Mouse (Mus musculus): Measurements from ENCODE around the gene Pnpla3. TPM values are rescaled to one million over a fixed set of nuclear protein-coding genes. Genes with fewer than 3 reads are reported as not detected.

Pnpla3 gene
- polyA plus RNA-seq, 1 experiment = 35.3 TPM

DNA sequence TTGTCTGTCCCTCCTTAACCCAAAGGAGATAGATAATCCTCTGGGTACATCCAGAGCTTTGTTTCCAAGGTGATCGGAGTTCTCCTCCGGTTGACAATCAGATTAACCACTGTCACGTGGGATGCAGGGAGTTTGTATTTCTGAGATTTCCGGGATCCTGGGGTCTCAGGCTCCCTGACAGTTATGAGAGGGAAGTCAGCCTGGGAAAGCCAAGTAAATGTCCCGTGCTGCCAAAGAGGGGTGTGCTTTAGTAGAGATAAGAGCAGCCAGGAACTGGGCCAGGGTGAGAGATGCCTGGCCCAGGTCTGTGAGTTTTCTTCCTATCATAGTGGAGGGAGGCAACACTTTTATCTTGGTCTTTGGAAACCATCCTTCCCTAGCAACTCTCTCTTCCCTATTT is 63.0 kb downstream of the Pnpla3 start:
- Histone ChIP-seq H3K4me1 (replicated peaks; ENCODE audit: control insufficient read depth, insufficient read depth, low read length) (no peaks in the 10 kb centered on the region), H3K36me3 (ENCODE audit: control insufficient read depth, insufficient read depth, low read length) (no peaks in the 10 kb centered on the region), H3K27me3 (ENCODE audit: control insufficient read depth, insufficient read depth, low read length) (peaks cover 5% of the 10 kb centered on the region; the same call in 1 of the 2 replicates), H3K4me3 (ENCODE audit: control insufficient read depth, insufficient read depth, low read length) (no peak overlapping the region), H3K27ac (ENCODE audit: control insufficient read depth, insufficient read depth, low read length) (no peak overlapping the region)
- WGBS = 57% methylated on average over 5 of the region's 5 CpGs
- DNase-seq = no peak
- no peak for TF ChIP-seq CTCF (IDR thresholded peaks at IDR 0.05; ENCODE audit: borderline replicate concordance, control insufficient read depth, extremely low read depth, insufficient read depth, low read length, poor library complexity)
- no peak for TF ChIP-seq POLR2A (IDR thresholded peaks at IDR 0.05; ENCODE audit: control insufficient read depth, extremely low read depth, insufficient read depth, low read length, poor library complexity)

DNA sequence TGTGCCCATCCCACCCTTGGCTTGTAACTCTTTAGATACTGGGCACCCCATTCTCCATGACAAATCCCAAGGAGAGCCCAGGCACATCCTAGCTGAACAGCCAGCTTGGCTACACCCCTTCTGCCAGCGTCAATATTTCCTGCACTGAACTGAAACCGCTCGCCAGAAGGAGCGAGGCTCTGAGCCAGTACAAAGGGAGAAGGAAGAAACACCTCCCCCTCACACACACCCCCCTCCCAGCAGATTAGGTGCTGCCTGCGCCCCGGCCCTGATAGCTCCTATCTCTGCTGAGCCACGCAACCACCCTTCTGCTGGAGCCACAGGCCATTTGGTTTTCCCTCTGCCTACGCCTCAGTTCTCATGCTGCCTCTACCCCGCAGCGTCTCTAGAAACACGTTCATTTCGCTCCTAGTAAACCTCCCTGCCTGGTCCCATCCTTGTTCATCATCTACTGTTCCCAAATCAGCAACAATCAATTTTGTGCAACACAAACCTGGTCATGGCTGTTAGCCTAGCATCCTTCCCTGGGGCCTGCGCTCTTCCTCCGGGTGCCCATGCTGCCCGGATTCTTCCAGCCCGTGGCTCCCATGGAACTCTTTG is 63.6 kb downstream of the Pnpla3 start:
- DNase-seq = no peak
- TF ChIP-seq POLR2A (IDR thresholded peaks at IDR 0.05; ENCODE audit: control insufficient read depth, extremely low read depth, insufficient read depth, low read length, poor library complexity) (no peak), CTCF (IDR thresholded peaks at IDR 0.05; ENCODE audit: borderline replicate concordance, control insufficient read depth, extremely low read depth, insufficient read depth, low read length, poor library complexity) (no peak)
- WGBS = 5% methylated on average over 16 of the region's 16 CpGs
- no peaks in the 10 kb centered on the region for H3K4me1 ChIP-seq (replicated peaks; ENCODE audit: control insufficient read depth, insufficient read depth, low read length)
- H3K27me3 ChIP-seq (ENCODE audit: control insufficient read depth, insufficient read depth, low read length) = peaks cover 5% of the 10 kb centered on the region; the same call in 1 of the 2 replicates
- H3K27ac ChIP-seq (ENCODE audit: control insufficient read depth, insufficient read depth, low read length) = no peak overlapping the region
- H3K4me3 ChIP-seq (ENCODE audit: control insufficient read depth, insufficient read depth, low read length) = no peak overlapping the region
- H3K36me3 ChIP-seq (ENCODE audit: control insufficient read depth, insufficient read depth, low read length) = no peaks in the 10 kb centered on the region

DNA sequence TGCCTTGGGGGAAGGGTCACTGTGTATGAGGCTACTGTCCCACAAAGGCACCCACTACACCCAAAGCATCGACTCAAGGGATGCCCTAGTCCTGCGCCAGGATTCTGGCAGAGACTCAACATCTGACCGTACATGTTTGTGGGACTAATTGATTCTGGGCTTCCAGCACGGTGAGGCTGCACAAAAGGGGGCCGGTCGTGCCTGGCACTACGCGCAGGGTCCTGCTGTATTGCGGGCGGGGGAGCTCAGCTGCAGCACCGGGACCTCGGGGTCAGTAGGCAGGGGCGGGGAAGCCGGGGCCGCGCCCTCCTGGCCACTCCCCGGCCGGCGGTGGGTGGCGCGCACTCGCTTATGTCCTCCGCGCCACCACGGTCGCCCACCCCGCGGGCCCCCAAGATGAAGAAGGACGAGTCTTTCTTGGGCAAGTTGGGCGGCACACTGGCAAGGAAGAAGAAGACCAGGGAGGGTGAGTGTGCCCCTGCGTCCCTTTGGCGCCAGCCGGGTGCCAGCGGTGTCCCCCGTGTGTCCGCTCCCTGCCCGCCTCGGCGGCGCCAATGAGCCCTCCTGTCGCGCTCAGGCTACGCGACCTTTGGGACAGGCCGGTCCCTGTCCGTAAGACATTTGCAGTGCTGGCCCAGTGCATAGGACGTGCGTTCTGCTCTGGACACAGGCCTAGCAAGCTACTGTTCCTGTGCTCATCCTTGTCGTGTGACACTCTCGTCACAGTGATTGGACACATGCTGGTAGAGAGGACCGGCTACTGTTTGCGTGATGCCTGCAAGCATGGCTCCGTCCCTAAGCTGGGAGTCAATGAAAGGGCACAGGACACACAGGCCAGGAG is 64.3 kb downstream of the Pnpla3 start, which contains the start of gene Parvb:
TSS of gene Parvb (plus strand) at position 323 of the 841 bp plus-strand sequence.
- H3K36me3 ChIP-seq (ENCODE audit: control insufficient read depth, insufficient read depth, low read length) = no peaks in the 10 kb centered on the region
- 7% methylated on average over 53 of the region's 53 CpGs for WGBS
- no peaks in the 10 kb centered on the region for H3K4me1 ChIP-seq (replicated peaks; ENCODE audit: control insufficient read depth, insufficient read depth, low read length)
- H3K27ac ChIP-seq (ENCODE audit: control insufficient read depth, insufficient read depth, low read length) = no peak within 1 kb of the TSS
- peak within 1 kb of the TSS; percentile 7; the same call in 1 of the 2 replicates for H3K4me3 ChIP-seq (ENCODE audit: control insufficient read depth, insufficient read depth, low read length)
- DNase-seq = no peak
- no peak for TF ChIP-seq POLR2A (IDR thresholded peaks at IDR 0.05; ENCODE audit: control insufficient read depth, extremely low read depth, insufficient read depth, low read length, poor library complexity)
- no peak for TF ChIP-seq CTCF (IDR thresholded peaks at IDR 0.05; ENCODE audit: borderline replicate concordance, control insufficient read depth, extremely low read depth, insufficient read depth, low read length, poor library complexity)
- peaks cover 5% of the 10 kb centered on the region; the same call in 1 of the 2 replicates for H3K27me3 ChIP-seq (ENCODE audit: control insufficient read depth, insufficient read depth, low read length)

DNA sequence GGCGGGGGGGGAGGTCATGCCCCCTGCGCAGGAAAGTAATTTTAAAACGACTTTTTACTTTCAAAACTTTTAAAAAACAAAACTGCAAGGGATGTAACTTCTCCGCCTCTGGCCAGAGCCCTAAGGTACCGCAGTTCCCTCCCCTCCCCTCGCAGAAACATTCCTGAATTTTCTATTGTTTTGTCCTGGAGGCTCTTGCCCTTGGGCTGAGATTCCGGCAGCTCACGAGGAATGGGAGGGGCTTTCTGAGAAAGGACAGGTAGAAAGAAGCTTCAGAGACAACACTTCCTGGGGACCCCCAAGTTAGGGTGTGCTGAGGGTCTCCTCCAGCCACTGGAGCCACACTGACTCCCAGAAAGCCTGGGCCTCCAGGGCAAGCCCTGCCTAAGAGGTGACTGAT is 65.0 kb downstream of the Pnpla3 start:
- TF ChIP-seq POLR2A (IDR thresholded peaks at IDR 0.05; ENCODE audit: control insufficient read depth, extremely low read depth, insufficient read depth, low read length, poor library complexity) (no peak), CTCF (IDR thresholded peaks at IDR 0.05; ENCODE audit: borderline replicate concordance, control insufficient read depth, extremely low read depth, insufficient read depth, low read length, poor library complexity) (no peak)
- Histone ChIP-seq H3K27me3 (ENCODE audit: control insufficient read depth, insufficient read depth, low read length) (peaks cover 5% of the 10 kb centered on the region; the same call in 1 of the 2 replicates), H3K27ac (ENCODE audit: control insufficient read depth, insufficient read depth, low read length) (no peak overlapping the region), H3K4me3 (ENCODE audit: control insufficient read depth, insufficient read depth, low read length) (no peak overlapping the region), H3K4me1 (replicated peaks; ENCODE audit: control insufficient read depth, insufficient read depth, low read length) (no peaks in the 10 kb centered on the region), H3K36me3 (ENCODE audit: control insufficient read depth, insufficient read depth, low read length) (no peaks in the 10 kb centered on the region)
- no peak for DNase-seq
- WGBS = 82% methylated on average over 8 of the region's 8 CpGs

DNA sequence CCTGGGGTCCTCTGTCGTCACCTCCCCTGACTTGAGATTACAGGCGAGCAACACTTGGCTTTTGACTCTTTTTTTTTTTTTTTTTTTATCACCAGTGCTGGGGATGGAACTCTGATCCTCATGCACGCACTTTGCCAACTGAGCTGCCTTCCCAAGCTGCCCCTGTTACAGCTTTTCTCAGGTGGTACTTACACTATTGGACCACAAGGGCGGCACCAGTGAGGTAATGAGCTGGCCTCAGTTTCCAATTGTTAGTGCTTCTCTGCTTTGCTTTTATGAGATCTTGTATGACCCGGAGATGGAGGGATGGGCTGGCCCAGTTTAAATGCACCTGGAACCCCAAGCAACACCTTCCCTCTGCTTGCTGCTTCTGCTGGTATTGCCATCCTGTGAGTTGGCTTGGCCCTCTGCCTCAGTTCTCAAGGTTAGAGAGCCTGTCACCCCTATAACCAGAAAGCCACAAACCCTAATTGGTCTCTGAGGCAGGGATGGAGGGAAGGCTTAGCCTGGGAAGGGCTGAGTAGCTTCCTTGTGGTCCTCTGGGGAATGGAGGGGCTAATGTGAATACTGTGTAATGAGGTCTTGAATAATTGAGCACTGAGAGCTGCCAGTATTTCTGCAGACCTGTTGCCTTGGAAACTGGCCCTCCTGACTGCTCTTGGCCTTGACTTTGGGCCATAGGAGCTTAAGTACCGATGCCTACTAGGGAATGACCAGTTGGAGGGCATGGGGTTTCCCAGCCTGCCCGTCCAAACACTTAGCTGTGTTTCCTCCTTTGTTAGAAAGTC is 67.4 kb downstream of the Pnpla3 start:
- peaks cover 5% of the 10 kb centered on the region; the same call in 1 of the 2 replicates for H3K27me3 ChIP-seq (ENCODE audit: control insufficient read depth, insufficient read depth, low read length)
- no peaks in the 10 kb centered on the region for H3K4me1 ChIP-seq (replicated peaks; ENCODE audit: control insufficient read depth, insufficient read depth, low read length)
- H3K36me3 ChIP-seq (ENCODE audit: control insufficient read depth, insufficient read depth, low read length) = no peaks in the 10 kb centered on the region
- TF ChIP-seq POLR2A (IDR thresholded peaks at IDR 0.05; ENCODE audit: control insufficient read depth, extremely low read depth, insufficient read depth, low read length, poor library complexity) (no peak), CTCF (IDR thresholded peaks at IDR 0.05; ENCODE audit: borderline replicate concordance, control insufficient read depth, extremely low read depth, insufficient read depth, low read length, poor library complexity) (no peak)
- H3K4me3 ChIP-seq (ENCODE audit: control insufficient read depth, insufficient read depth, low read length) = no peak overlapping the region
- 92% methylated on average over 7 of the region's 7 CpGs for WGBS
- no peak overlapping the region for H3K27ac ChIP-seq (ENCODE audit: control insufficient read depth, insufficient read depth, low read length)
- DNase-seq = no peak

DNA sequence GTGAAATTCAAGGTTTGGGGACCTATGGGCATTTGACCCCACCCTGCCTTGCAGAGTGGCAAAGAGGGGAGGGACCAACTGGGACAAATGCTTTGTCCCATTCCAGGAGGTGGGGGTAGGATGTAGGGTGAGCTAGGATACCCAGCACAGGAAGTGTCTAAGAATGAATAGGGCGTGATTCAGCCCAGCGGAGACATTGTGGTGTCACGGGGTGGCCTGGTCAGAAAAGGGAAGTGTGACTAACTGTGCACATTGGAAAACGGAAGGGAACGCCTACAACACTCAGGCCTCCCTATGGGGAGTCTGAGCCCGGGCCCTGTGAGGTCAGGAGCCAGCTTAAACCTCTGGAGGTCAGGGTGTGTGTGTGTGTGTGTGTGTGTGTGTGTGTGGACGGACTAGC is 68.0 kb downstream of the Pnpla3 start:
- Histone ChIP-seq H3K27me3 (ENCODE audit: control insufficient read depth, insufficient read depth, low read length) (peaks cover 5% of the 10 kb centered on the region; the same call in 1 of the 2 replicates), H3K27ac (ENCODE audit: control insufficient read depth, insufficient read depth, low read length) (no peak overlapping the region), H3K4me1 (replicated peaks; ENCODE audit: control insufficient read depth, insufficient read depth, low read length) (no peaks in the 10 kb centered on the region), H3K4me3 (ENCODE audit: control insufficient read depth, insufficient read depth, low read length) (no peak overlapping the region), H3K36me3 (ENCODE audit: control insufficient read depth, insufficient read depth, low read length) (no peaks in the 10 kb centered on the region)
- no peak for DNase-seq
- WGBS = 24% methylated on average over 7 of the region's 7 CpGs
- TF ChIP-seq POLR2A (IDR thresholded peaks at IDR 0.05; ENCODE audit: control insufficient read depth, extremely low read depth, insufficient read depth, low read length, poor library complexity) = no peak
- TF ChIP-seq CTCF (IDR thresholded peaks at IDR 0.05; ENCODE audit: borderline replicate concordance, control insufficient read depth, extremely low read depth, insufficient read depth, low read length, poor library complexity) = no peak

Other genes with a start within 250 kb of the Pnpla3 start
- gene Efcab6, start 102.5 kb upstream of the Pnpla3 start, polyA plus RNA-seq (2012; rRNA removed) = 0.09 and 0.13 TPM in 2 replicates
- 0.11 and 0.22 TPM in 2 replicates for gene Sult4a1, start 62.1 kb upstream of the Pnpla3 start, polyA plus RNA-seq (2012; rRNA removed)
- gene Pnpla5, start 44.7 kb upstream of the Pnpla3 start, polyA plus RNA-seq (2012; rRNA removed) = 0.08 and 0.13 TPM in 2 replicates
- gene Samm50, start 24.4 kb downstream of the Pnpla3 start, polyA plus RNA-seq (2012; rRNA removed) = 14.5 and 15.2 TPM in 2 replicates
- 3.3 and 6.8 TPM in 2 replicates for gene Parvb, start 64.2 kb downstream of the Pnpla3 start, polyA plus RNA-seq (2012; rRNA removed)
- gene Parvg, start 156.2 kb downstream of the Pnpla3 start, polyA plus RNA-seq (2012; rRNA removed) = 183 and 185 TPM in 2 replicates

Measured in thymus, adult 2 months (tissue).